Mouse (Mus musculus) hindbrain, embryonic 16.5 days (tissue): ENCODE data around the gene Klhl41. TPM values are rescaled to one million over a fixed set of nuclear protein-coding genes. Genes with fewer than 3 reads are reported as not detected.
A peak's percentile ranks its signal among the peaks of the same experiment; 100 is the strongest.

Experiments
- ATAC-seq: fragments of 200-750 bp; cut with Nextera tagmentation; 2 replicates; pipeline ENCODE4 v1.8.0; 2017; ENCODE audit warnings: moderate TSS enrichment, moderate library complexity
- H3K27ac ChIP-seq: fragments of 300-500 bp; sonication (generic); 2 replicates; pipeline ENCODE4 v1.5.1; 2014; ENCODE audit warnings: low read depth, mild to moderate bottlenecking, control low read depth, low read length, moderate library complexity
- H3K27me3 ChIP-seq: fragments of 300-500 bp; sonication (generic); replicated peaks from 2 replicates; pipeline ENCODE4 v1.6.1; 2014; ENCODE audit warnings: low read length; ENCODE audit not compliant: control insufficient read depth, insufficient read depth
- H3K36me3 ChIP-seq: fragments of 300-500 bp; sonication (generic); 2 replicates; pipeline ENCODE4 v1.6.1; 2014; ENCODE audit warnings: mild to moderate bottlenecking, low read length, moderate library complexity, mixed read lengths; ENCODE audit not compliant: control insufficient read depth, insufficient read depth
- H3K4me1 ChIP-seq: fragments of 300-500 bp; sonication (generic); 2 replicates; pipeline ENCODE4 v1.6.1; 2014; ENCODE audit warnings: low read depth, low read length; ENCODE audit not compliant: control insufficient read depth, insufficient read depth
- H3K4me2 ChIP-seq: fragments of 300-500 bp; sonication (generic); 2 replicates; pipeline ENCODE4 v1.6.1; 2014; ENCODE audit warnings: mild to moderate bottlenecking, low read length, control low read depth, moderate library complexity
- H3K4me3 ChIP-seq: fragments of 300-500 bp; sonication (generic); 2 replicates; pipeline ENCODE4 v1.5.1; 2014; ENCODE audit warnings: mild to moderate bottlenecking, low read length, control low read depth, moderate library complexity
- H3K9ac ChIP-seq: fragments of 300-500 bp; sonication (generic); 2 replicates; pipeline ENCODE4 v1.6.1; 2014; ENCODE audit warnings: low read depth, mild to moderate bottlenecking, control low read depth, low read length, moderate library complexity
- H3K9me3 ChIP-seq: fragments of 300-500 bp; sonication (generic); 2 replicates; pipeline ENCODE4 v1.6.1; 2014; ENCODE audit warnings: mild to moderate bottlenecking, low read length, moderate library complexity; ENCODE audit not compliant: control insufficient read depth
- WGBS: fragments of 180-500 bp; shearing (Covaris S2); extraction: QIAGEN DNeasy Blood & Tissue Kit; methylation state at CpG from one replicate; pipeline ENCODE4 v1.1.7; 2014; 5-methylcytosine and 5-hydroxymethylcytosine counted together
- polyA plus RNA-seq: library from polyadenylated mRNA; unstranded; fragments of >200 nt; fragmentation: Nextera tagmentation; extraction: Ambion mirVana; gene quantifications from 2 replicates; pipeline ENCODE4 v1.2.1, GENCODE M21; 2015

Klhl41 gene
- polyA plus RNA-seq, 1 experiment from 2014 or later, result 0.08 TPM

- H3K9me3 ChIP-seq, result no peaks in the 10 kb centered on the region
- ATAC-seq, result no peak
- peaks cover 5% of the 10 kb centered on the region for H3K4me1 ChIP-seq
- WGBS, result 93% methylated on average over 11 of the region's 11 CpGs
- no peak overlapping the region for H3K4me3 ChIP-seq
- H3K9ac ChIP-seq, result no peak overlapping the region
- no peaks in the 10 kb centered on the region for H3K27me3 ChIP-seq
- no peak overlapping the region for H3K4me2 ChIP-seq
- no peak overlapping the region for H3K27ac ChIP-seq
- H3K36me3 ChIP-seq, result no peaks in the 10 kb centered on the region
Observed at GRCm38 (mm10) chr2:69644968-69645617, 24.8 kb upstream of the Klhl41 start.

- peak; percentile 94 for ATAC-seq
- Histone ChIP-seq H3K9ac (peak within 1 kb of the TSS; percentile 79), H3K4me2 (peak within 1 kb of the TSS; percentile 79), H3K4me3 (peak within 1 kb of the TSS; percentile 74), H3K4me1 (peaks cover 5% of the 10 kb centered on the region), H3K27ac (peak within 1 kb of the TSS; percentile 49; the same call in 1 of the 2 replicates), H3K9me3 (no peaks in the 10 kb centered on the region), H3K36me3 (no peaks in the 10 kb centered on the region), H3K27me3 (no peaks in the 10 kb centered on the region)
- WGBS, result 3% methylated on average over 43 of the region's 43 CpGs
Observed at GRCm38 (mm10) chr2:69646726-69647490, 23.0 kb upstream of the Klhl41 start, which contains the start of gene Bbs5. Gene Bbs5, plus strand, starts transcription at chr2:69647171.

GRCm38 (mm10) chr2:69649716-69650115 is 20.2 kb upstream of the Klhl41 start:
- H3K9ac ChIP-seq, result no peak overlapping the region
- no peaks in the 10 kb centered on the region for H3K9me3 ChIP-seq
- H3K27me3 ChIP-seq, result no peaks in the 10 kb centered on the region
- 88% methylated on average over 5 of the region's 5 CpGs for WGBS
- H3K27ac ChIP-seq, result no peak overlapping the region
- H3K4me1 ChIP-seq, result peaks cover 5% of the 10 kb centered on the region
- H3K4me2 ChIP-seq, result no peak overlapping the region
- H3K36me3 ChIP-seq, result 0 out of 2 replicates have a peak, but pooled peaks cover 2% of the 10 kb centered on the region
- no peak overlapping the region for H3K4me3 ChIP-seq
- ATAC-seq, result no peak

- WGBS, result 93% methylated on average over 4 of the region's 4 CpGs
- Histone ChIP-seq H3K4me3 (no peak overlapping the region), H3K27ac (no peak overlapping the region), H3K4me2 (no peak overlapping the region), H3K27me3 (no peaks in the 10 kb centered on the region), H3K9ac (no peak overlapping the region), H3K9me3 (no peaks in the 10 kb centered on the region), H3K36me3 (peaks cover 11% of the 10 kb centered on the region; the same call in 1 of the 2 replicates), H3K4me1 (no peaks in the 10 kb centered on the region)
- no peak for ATAC-seq
Observed at GRCm38 (mm10) chr2:69659326-69659725, 10.6 kb upstream of the Klhl41 start.

- WGBS, result 90% methylated on average over 13 of the region's 13 CpGs
- H3K9me3 ChIP-seq, result no peaks in the 10 kb centered on the region
- no peak overlapping the region for H3K27ac ChIP-seq
- no peaks in the 10 kb centered on the region for H3K27me3 ChIP-seq
- no peak overlapping the region for H3K9ac ChIP-seq
- no peak overlapping the region for H3K4me3 ChIP-seq
- ATAC-seq, result no peak
- peaks cover 15% of the 10 kb centered on the region for H3K36me3 ChIP-seq
- H3K4me2 ChIP-seq, result no peak overlapping the region
- H3K4me1 ChIP-seq, result no peaks in the 10 kb centered on the region
Observed at GRCm38 (mm10) chr2:69663827-69664476, 6.0 kb upstream of the Klhl41 start.

- Histone ChIP-seq H3K27me3 (no peaks in the 10 kb centered on the region), H3K9ac (no peak overlapping the region), H3K4me3 (no peak overlapping the region), H3K27ac (no peak overlapping the region), H3K36me3 (peaks cover 15% of the 10 kb centered on the region), H3K4me1 (no peaks in the 10 kb centered on the region), H3K9me3 (no peaks in the 10 kb centered on the region), H3K4me2 (no peak overlapping the region)
- no peak for ATAC-seq
- WGBS, result 97% methylated on average over 4 of the region's 4 CpGs
Observed at GRCm38 (mm10) chr2:69667656-69668055, 2.3 kb upstream of the Klhl41 start.

DNA sequence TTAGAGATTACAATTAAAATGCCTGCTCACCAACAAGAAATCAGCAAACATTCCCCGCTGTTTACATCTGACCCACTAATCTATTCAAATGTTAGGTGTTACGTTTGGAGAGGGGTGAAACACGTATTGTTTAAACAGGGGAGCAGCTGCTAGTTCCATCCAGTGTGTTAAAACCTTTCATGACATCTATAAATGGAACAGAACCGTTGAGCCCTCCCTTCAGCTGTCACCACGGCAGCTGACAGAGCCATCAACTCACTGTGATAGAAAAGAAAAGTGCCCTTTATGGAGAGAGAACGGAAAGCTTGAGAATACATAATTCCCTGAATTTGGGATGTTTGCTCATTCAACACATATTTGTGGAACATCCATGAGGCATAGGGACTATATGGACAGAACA is 1.5 kb upstream of the Klhl41 start:
- Histone ChIP-seq H3K4me1 (no peaks in the 10 kb centered on the region), H3K4me3 (no peak overlapping the region), H3K9me3 (no peaks in the 10 kb centered on the region), H3K36me3 (peaks cover 13% of the 10 kb centered on the region), H3K27ac (no peak overlapping the region), H3K9ac (no peak overlapping the region), H3K27me3 (no peaks in the 10 kb centered on the region), H3K4me2 (no peak overlapping the region)
- 68% methylated on average over 6 of the region's 6 CpGs for WGBS
- ATAC-seq, result no peak

GRCm38 (mm10) chr2:69673723-69674122 is 3.8 kb downstream of the Klhl41 start:
- H3K36me3 ChIP-seq, result no peaks in the 10 kb centered on the region; the same call in 1 of the 2 replicates
- WGBS, result 65% methylated on average over 5 of the region's 5 CpGs
- ATAC-seq, result no peak

DNA sequence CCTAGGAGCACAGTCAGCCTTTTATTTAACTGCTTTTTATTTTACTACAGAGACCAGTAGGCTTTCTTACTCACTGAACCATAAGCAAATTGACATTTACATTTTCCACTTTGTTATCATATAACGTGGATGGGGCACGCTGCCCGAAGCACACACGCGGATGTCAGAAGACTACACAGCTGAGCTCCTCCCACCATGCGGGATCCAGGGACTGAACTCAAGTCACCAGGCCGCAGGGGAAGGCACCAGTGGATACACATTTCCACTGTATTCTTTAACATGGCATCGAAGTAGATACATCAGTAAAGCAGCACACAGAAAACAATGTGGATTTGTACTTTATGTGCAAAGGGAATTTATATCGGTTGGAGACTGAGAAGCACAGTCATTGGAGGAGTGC is 5.3 kb downstream of the Klhl41 start:
- no peak overlapping the region for H3K27ac ChIP-seq
- H3K4me3 ChIP-seq, result no peak overlapping the region
- 68% methylated on average over 9 of the region's 9 CpGs for WGBS
- H3K36me3 ChIP-seq, result no peaks in the 10 kb centered on the region
- no peaks in the 10 kb centered on the region for H3K4me1 ChIP-seq
- H3K9ac ChIP-seq, result no peak overlapping the region
- ATAC-seq, result no peak
- no peaks in the 10 kb centered on the region for H3K27me3 ChIP-seq
- H3K4me2 ChIP-seq, result no peak overlapping the region
- no peaks in the 10 kb centered on the region for H3K9me3 ChIP-seq

More at GRCm38 (mm10) chr2:69673723-69674122, 3.8 kb downstream of the Klhl41 start:
- H3K9me3 ChIP-seq, result no peaks in the 10 kb centered on the region
- H3K27ac ChIP-seq, result no peak overlapping the region
- H3K4me3 ChIP-seq, result no peak overlapping the region
- H3K27me3 ChIP-seq, result no peaks in the 10 kb centered on the region
- H3K4me2 ChIP-seq, result no peak overlapping the region
- no peak overlapping the region for H3K9ac ChIP-seq
- no peaks in the 10 kb centered on the region for H3K4me1 ChIP-seq
